Mouse (Mus musculus): ENCODE results near the gene Trip6. TPM values are rescaled to one million over a fixed set of nuclear protein-coding genes. Genes with fewer than 3 reads are reported as not detected.

Gene Trip6
- polyA plus RNA-seq, 1 experiment from 2014 or later, result 8.2 TPM

DNA sequence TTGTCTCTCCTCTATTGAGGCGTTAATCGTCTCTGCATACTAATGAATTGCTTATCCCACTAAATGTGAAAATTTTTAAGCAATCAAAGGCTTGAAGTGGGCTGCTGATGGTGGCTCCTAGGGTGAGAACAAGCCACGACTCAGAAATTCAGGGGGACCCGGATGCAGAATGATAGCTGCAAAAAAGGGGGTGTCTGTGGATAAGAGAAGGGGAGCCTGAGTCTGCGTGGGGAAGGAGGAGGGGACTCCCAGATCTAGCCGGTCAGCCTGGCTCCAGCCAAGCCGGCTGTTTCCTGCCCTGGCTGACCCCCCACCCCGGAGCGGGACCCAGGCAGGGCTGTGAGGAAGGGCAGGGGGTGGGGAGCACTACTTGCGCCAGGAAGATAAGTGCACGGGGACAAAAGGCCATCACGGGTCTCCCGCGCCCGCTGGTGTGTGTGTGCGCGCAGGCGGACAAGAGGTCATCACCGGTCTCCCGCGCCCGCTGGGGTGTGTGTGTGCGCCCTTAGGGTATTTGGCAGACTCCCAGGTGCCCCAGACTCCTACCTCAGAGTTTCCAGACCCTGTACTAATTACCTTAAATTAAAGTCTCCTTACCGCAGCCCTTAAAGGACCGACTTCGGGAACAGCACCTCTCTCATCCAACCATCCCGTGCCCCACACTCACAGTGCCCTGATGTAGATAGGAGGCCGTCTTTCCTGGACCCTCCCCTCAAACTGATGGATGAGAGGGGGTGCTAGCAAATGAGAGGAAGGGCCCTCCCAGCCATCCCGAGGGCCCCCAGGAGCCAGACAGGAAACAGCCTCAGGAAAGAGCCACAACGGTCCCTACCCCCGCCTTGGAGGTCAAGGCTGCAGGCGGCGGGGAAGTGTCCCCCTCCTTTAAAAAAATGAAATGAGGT lies 34.5 kb upstream of the Trip6 start:
- Histone ChIP-seq H3K4me2 (peak overlapping the region; percentile 53), H3K9me3 (replicated peaks) (no peaks in the 10 kb centered on the region), H3K4me3 (replicated peaks) (peak overlapping the region; percentile 58), H3K36me3 (replicated peaks) (no peaks in the 10 kb centered on the region), H3K9ac (no peak overlapping the region), H3K27me3 (peaks cover 63% of the 10 kb centered on the region), H3K4me1 (replicated peaks) (peaks cover 10% of the 10 kb centered on the region; the same call in 1 of the 2 replicates), H3K27ac (replicated peaks) (peak overlapping the region; percentile 70)
- 2% methylated on average over 33 of the region's 33 CpGs for WGBS (ENCODE audit: insufficient replicate concordance)
- peak; percentile 29 for ATAC-seq (ENCODE audit: insufficient read depth)

DNA sequence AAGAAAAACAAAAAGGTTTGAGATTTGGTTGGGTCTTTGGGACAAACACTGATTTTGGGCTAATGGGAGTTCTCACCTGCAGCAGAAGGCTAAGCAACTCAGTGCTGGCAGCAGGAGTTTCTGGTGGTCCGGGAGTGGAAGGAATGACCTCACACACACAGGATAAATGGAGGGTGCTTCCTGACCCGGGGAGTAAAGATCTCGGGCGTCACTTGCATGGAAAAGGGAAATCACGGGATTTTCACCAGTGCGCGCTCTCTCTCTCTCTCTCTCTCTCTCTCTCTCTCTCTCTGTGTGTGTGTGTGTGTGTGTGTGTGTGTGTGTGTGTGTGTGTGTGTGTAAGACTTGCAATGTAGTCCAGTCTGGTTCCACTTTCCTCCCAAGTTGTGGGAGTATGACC lies 33.7 kb upstream of the Trip6 start:
- Histone ChIP-seq H3K27ac (replicated peaks) (peak overlapping the region; percentile 70), H3K9me3 (replicated peaks) (no peaks in the 10 kb centered on the region), H3K4me1 (replicated peaks) (peaks cover 10% of the 10 kb centered on the region; the same call in 1 of the 2 replicates), H3K9ac (no peak overlapping the region), H3K36me3 (replicated peaks) (no peaks in the 10 kb centered on the region), H3K4me3 (replicated peaks) (no peak overlapping the region), H3K27me3 (peaks cover 63% of the 10 kb centered on the region), H3K4me2 (peak overlapping the region; percentile 53)
- WGBS (ENCODE audit: insufficient replicate concordance), result 24% methylated on average over 7 of the region's 7 CpGs
- ATAC-seq (ENCODE audit: insufficient read depth), result no peak

DNA sequence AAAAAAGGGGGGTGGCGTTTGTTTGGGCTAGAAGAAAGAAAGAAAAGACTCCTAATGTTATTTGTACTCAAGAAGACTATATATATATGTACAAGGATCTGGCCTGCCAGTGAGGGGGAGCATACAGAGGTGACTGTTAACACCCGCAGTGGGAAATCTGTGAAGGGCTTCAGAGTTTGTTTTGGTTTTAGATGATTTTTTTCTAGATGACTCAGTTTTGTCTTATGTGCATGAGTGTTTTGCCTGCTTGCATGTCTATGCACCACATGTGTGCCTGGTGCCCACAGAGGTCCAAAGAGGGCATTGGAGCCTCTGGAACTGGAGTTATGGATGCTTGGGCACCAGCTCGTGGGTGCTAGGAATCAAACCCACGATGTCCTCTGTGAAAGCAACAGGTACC lies 32.8 kb upstream of the Trip6 start:
- Histone ChIP-seq H3K9ac (no peak overlapping the region), H3K4me2 (no peak overlapping the region), H3K27ac (replicated peaks) (peak overlapping the region; percentile 75), H3K4me1 (replicated peaks) (peaks cover 14% of the 10 kb centered on the region; the same call in 1 of the 2 replicates), H3K27me3 (peaks cover 55% of the 10 kb centered on the region), H3K9me3 (replicated peaks) (no peaks in the 10 kb centered on the region), H3K36me3 (replicated peaks) (no peaks in the 10 kb centered on the region), H3K4me3 (replicated peaks) (no peak overlapping the region)
- WGBS (ENCODE audit: insufficient replicate concordance), result 63% methylated on average over 4 of the region's 4 CpGs
- no peak for ATAC-seq (ENCODE audit: insufficient read depth)

DNA sequence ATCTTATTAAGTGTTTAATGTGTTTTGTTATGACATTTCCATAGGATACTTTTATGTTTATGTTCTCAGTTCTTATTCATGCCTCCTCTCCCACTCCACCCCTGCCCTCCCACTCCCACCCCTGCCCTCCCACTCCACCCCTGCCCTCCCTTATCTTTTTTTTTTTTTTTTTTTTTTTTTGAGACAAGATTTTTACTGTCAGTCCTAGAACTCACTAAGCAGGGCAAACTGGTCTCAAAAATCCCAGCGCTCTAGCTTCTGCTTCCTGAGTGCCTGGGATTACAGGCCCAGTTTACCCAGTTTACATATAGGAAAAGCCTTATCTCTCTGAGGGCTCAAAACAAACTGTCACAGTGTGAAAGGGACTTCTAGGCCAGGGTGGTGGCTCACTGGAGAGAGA lies 32.2 kb upstream of the Trip6 start:
- WGBS (ENCODE audit: insufficient replicate concordance), result 48% methylated on average over 1 of the region's 1 CpGs
- H3K4me2 ChIP-seq, result no peak overlapping the region; the same call in 1 of the 2 replicates
- H3K36me3 ChIP-seq (replicated peaks), result no peaks in the 10 kb centered on the region
- H3K4me3 ChIP-seq (replicated peaks), result no peak overlapping the region
- no peaks in the 10 kb centered on the region for H3K9me3 ChIP-seq (replicated peaks)
- peaks cover 49% of the 10 kb centered on the region for H3K27me3 ChIP-seq
- H3K9ac ChIP-seq, result no peak overlapping the region
- ATAC-seq (ENCODE audit: insufficient read depth), result no peak
- peaks cover 14% of the 10 kb centered on the region; the same call in 1 of the 2 replicates for H3K4me1 ChIP-seq (replicated peaks)
- H3K27ac ChIP-seq (replicated peaks), result peak overlapping the region; percentile 75

DNA sequence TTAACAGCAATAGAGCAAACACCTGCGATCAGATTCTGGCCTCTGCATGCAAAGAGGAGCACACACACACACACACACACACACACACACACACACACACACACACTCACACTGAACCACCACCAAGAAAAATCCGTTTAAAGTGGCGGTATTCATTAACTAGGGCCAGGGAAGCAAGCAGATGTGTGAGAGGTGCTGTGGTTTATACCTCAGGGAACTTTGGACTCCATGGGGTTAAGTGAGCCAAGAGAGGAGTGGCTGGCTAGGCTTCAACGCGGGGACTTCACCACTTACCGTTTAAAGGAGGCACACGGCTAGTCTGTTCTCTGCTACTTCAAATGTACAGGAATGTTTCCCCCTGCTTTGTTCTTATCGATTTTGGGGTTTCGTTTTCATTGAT lies 31.6 kb upstream of the Trip6 start:
- Histone ChIP-seq H3K4me2 (no peak overlapping the region; the same call in 1 of the 2 replicates), H3K4me3 (replicated peaks) (no peak overlapping the region), H3K27ac (replicated peaks) (peak overlapping the region; percentile 75), H3K36me3 (replicated peaks) (no peaks in the 10 kb centered on the region), H3K4me1 (replicated peaks) (peaks cover 14% of the 10 kb centered on the region; the same call in 1 of the 2 replicates), H3K27me3 (peaks cover 43% of the 10 kb centered on the region), H3K9me3 (replicated peaks) (no peaks in the 10 kb centered on the region), H3K9ac (no peak overlapping the region)
- 22% methylated on average over 9 of the region's 9 CpGs for WGBS (ENCODE audit: insufficient replicate concordance)
- ATAC-seq (ENCODE audit: insufficient read depth), result peak; percentile 51

DNA sequence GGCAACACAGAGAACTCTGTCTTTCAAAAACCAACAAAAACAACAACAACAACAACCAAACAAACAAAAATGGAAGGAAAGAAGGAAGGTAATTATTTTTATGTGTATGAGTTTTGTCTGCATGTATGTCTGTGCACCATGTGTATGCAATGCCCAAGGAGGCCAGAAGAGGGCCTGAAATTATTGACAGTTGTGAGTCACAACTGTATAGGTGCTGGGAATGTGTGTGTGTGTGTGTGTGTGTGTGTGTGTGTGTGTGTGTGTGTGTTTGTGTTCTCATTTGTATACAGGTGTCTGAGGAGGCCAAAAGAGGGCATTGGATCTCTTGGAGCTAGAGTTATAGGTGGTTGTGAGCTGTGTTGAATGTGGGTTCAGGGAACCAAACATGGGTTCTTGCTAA lies 29.7 kb upstream of the Trip6 start:
- Histone ChIP-seq H3K4me2 (no peak overlapping the region), H3K4me3 (replicated peaks) (no peak overlapping the region), H3K4me1 (replicated peaks) (peaks cover 21% of the 10 kb centered on the region), H3K9me3 (replicated peaks) (no peaks in the 10 kb centered on the region), H3K27me3 (peaks cover 26% of the 10 kb centered on the region), H3K27ac (replicated peaks) (no peak overlapping the region), H3K36me3 (replicated peaks) (no peaks in the 10 kb centered on the region), H3K9ac (no peak overlapping the region)
- no peak for ATAC-seq (ENCODE audit: insufficient read depth)

DNA sequence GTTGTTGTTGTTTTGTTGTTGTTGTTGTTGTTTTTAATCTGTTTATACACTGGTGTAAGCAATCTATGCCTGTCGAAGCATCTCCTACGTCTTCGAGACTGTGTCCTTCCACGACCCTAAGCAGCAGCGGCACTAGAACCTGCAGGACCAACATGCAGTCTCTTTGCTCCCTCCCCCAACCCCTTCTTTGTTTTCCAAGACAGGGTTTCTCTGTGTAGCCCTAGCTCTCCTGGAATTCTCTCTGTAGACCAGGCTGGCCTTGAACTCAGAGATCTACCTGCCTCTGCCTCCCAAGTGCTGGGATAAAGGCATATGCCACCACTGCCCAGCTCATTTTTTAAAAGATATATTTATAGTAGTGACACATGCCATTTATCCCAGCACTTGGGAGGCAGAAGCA lies 29.2 kb upstream of the Trip6 start:
- H3K27me3 ChIP-seq, result peaks cover 23% of the 10 kb centered on the region
- H3K4me3 ChIP-seq (replicated peaks), result no peak overlapping the region
- no peaks in the 10 kb centered on the region for H3K9me3 ChIP-seq (replicated peaks)
- H3K36me3 ChIP-seq (replicated peaks), result no peaks in the 10 kb centered on the region
- H3K27ac ChIP-seq (replicated peaks), result no peak overlapping the region
- ATAC-seq (ENCODE audit: insufficient read depth), result no peak
- 75% methylated on average over 5 of the region's 5 CpGs for WGBS (ENCODE audit: insufficient replicate concordance)
- H3K4me1 ChIP-seq (replicated peaks), result peaks cover 25% of the 10 kb centered on the region
- H3K4me2 ChIP-seq, result no peak overlapping the region
- no peak overlapping the region for H3K9ac ChIP-seq

DNA sequence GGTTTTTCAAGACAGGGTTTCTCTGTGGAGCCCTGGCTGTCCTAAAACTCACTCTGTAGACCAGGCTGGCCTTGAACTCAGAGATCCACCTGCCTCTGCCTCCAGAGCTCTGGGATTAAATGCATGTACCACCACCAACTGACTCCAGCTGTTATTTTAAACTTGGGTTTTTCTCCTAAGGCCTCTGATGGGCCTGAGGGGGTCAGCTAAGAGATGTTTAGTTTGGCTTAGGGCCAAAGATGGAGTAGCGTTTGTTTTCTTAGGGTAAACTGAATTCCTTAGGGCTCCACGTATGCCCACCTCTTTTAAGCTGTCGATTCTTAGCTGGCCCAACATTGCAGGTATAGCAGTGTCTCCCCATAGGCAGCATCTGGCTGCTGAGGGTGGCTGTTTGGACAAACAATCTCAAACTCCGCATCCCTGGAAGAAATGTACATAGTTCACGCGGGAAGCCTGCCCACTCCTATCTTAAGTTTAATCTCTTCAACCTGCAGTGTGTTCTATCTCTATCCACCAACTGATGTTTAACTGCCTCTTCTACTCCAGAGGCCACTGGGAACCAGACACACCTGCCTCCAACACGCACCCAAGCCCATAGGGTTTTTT lies 28.3 kb upstream of the Trip6 start:
- ATAC-seq (ENCODE audit: insufficient read depth), result no peak
- Histone ChIP-seq H3K4me2 (no peak overlapping the region), H3K36me3 (replicated peaks) (no peaks in the 10 kb centered on the region), H3K4me3 (replicated peaks) (no peak overlapping the region), H3K27me3 (peaks cover 14% of the 10 kb centered on the region), H3K27ac (replicated peaks) (no peak overlapping the region), H3K9me3 (replicated peaks) (no peaks in the 10 kb centered on the region), H3K9ac (no peak overlapping the region), H3K4me1 (replicated peaks) (peaks cover 32% of the 10 kb centered on the region)
- 53% methylated on average over 7 of the region's 7 CpGs for WGBS (ENCODE audit: insufficient replicate concordance)

DNA sequence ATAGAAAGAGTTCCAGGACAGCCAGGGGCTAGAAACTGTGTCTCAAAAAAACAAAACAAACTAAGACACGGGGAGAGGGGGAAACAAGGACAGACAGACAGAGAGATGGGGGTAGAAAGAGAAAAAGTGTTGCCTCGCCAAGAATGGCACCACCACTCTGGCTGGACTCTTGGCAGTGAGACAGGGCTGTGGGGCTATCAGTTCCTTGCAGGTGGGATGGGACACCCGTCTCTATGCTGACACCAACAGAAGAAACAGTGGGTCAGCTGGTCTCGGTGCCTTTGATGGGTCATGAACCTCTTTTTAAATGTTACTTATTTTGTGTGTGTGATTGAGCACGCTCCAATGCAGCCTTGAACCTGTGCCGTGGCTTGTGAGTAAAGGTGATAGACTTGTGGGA lies 26.0 kb upstream of the Trip6 start:
- H3K9ac ChIP-seq, result no peak overlapping the region
- H3K27ac ChIP-seq (replicated peaks), result no peak overlapping the region
- no peak overlapping the region for H3K4me2 ChIP-seq
- peaks cover 37% of the 10 kb centered on the region for H3K4me1 ChIP-seq (replicated peaks)
- H3K4me3 ChIP-seq (replicated peaks), result no peak overlapping the region
- no peaks in the 10 kb centered on the region for H3K36me3 ChIP-seq (replicated peaks)
- H3K27me3 ChIP-seq, result peaks cover 4% of the 10 kb centered on the region
- no peak for ATAC-seq (ENCODE audit: insufficient read depth)
- no peaks in the 10 kb centered on the region for H3K9me3 ChIP-seq (replicated peaks)
- WGBS (ENCODE audit: insufficient replicate concordance), result 47% methylated on average over 6 of the region's 6 CpGs

DNA sequence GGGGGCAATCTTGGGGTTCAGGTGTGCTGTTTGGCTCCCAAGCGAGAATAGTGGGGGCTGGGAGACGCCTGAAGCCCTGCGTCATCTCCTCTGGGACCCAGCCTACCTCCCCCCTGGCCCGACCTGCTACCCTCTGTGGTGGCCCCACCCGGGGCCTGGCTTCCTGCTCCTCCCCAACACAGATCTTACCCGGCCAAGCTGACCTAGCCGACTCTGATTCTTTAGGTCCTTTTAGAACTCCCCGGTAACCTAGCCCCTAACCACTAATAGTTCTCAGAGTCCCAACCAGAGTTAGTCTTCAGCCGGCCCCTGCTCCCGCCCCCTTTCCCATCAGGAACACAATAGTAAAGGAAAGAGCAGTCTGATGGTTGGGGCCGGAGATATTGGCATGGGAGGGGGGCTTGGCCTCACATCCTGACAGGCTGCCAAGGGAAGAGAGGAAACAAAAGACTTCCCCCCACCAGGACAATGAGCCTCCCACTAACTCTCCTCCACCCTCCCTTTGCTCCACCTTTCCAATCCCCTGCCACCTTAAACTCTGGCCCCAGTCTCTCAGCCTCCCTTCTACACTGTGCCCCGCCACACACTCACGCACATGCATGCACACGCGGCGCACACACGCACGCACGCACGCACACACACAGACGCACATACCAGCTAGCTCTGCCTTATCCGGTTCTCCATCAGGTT lies 25.2 kb upstream of the Trip6 start:
- ATAC-seq (ENCODE audit: insufficient read depth), result peak; percentile 11; the same call in 1 of the 2 replicates
- Histone ChIP-seq H3K27ac (replicated peaks) (peak overlapping the region; percentile 66; the same call in 1 of the 2 replicates), H3K36me3 (replicated peaks) (no peaks in the 10 kb centered on the region), H3K9me3 (replicated peaks) (no peaks in the 10 kb centered on the region), H3K4me3 (replicated peaks) (no peak overlapping the region), H3K4me1 (replicated peaks) (peaks cover 38% of the 10 kb centered on the region), H3K4me2 (peak overlapping the region; percentile 81), H3K27me3 (peaks cover 4% of the 10 kb centered on the region), H3K9ac (no peak overlapping the region)
- 16% methylated on average over 22 of the region's 22 CpGs for WGBS (ENCODE audit: insufficient replicate concordance)
